Mouse (Mus musculus): ENCODE data around the gene Gtf3c5. TPM values are rescaled to one million over a fixed set of nuclear protein-coding genes. Genes with fewer than 3 reads are reported as not detected.

Gene Gtf3c5
- polyA plus RNA-seq, 1 experiment from 2014 or later, result 30.5 TPM

Small RNA genes lying within 50 kb of the gene (microRNA-seq; reads per million reads assigned to microRNA genes)
- gene Gm22824, result not detected

Other genes with a start within 250 kb of the Gtf3c5 start
- 4.4 and 4.7 TPM in 2 replicates for gene Ppp1r26, start 137.0 kb downstream of the Gtf3c5 start, polyA plus RNA-seq (2014; fragmentation: Nextera tagmentation; extraction: Ambion mirVana)
- 1.1 and 1.4 TPM in 2 replicates for gene 1700007K13Rik, start 117.4 kb downstream of the Gtf3c5 start, polyA plus RNA-seq (2014; fragmentation: Nextera tagmentation; extraction: Ambion mirVana)
- 58.5 and 59.3 TPM in 2 replicates for gene Mrps2, start 115.7 kb downstream of the Gtf3c5 start, polyA plus RNA-seq (2014; fragmentation: Nextera tagmentation; extraction: Ambion mirVana)
- 2.9 and 3.1 TPM in 2 replicates for gene Gbgt1, start 86.9 kb downstream of the Gtf3c5 start, polyA plus RNA-seq (2014; fragmentation: Nextera tagmentation; extraction: Ambion mirVana)
- gene Gm10134, start 77.7 kb downstream of the Gtf3c5 start, polyA plus RNA-seq (2014; fragmentation: Nextera tagmentation; extraction: Ambion mirVana), result 6.6 and 7.5 TPM in 2 replicates
- 36.2 and 38.6 TPM in 2 replicates for gene Ralgds, start 70.6 kb downstream of the Gtf3c5 start, polyA plus RNA-seq (2014; fragmentation: Nextera tagmentation; extraction: Ambion mirVana)
- 28.9 TPM in 1 of 2 replicates, not detected in the other for gene Cel, start 20.3 kb downstream of the Gtf3c5 start, polyA plus RNA-seq (2014; fragmentation: Nextera tagmentation; extraction: Ambion mirVana)
- 0.55 and 0.56 TPM in 2 replicates for gene Gfi1b, start 38.2 kb upstream of the Gtf3c5 start, polyA plus RNA-seq (2014; fragmentation: Nextera tagmentation; extraction: Ambion mirVana)
- 20.5 and 22.7 TPM in 2 replicates for gene Tsc1, start 57.5 kb upstream of the Gtf3c5 start, polyA plus RNA-seq (2014; fragmentation: Nextera tagmentation; extraction: Ambion mirVana)
- 1.6 and 2.1 TPM in 2 replicates for gene Spaca9, start 116.0 kb upstream of the Gtf3c5 start, polyA plus RNA-seq (2014; fragmentation: Nextera tagmentation; extraction: Ambion mirVana)
- 0.42 and 0.59 TPM in 2 replicates for gene Ak8, start 116.4 kb upstream of the Gtf3c5 start, polyA plus RNA-seq (2014; fragmentation: Nextera tagmentation; extraction: Ambion mirVana)

Measured in stomach, embryonic 14.5 days (tissue).